In the genomic region with DNA sequence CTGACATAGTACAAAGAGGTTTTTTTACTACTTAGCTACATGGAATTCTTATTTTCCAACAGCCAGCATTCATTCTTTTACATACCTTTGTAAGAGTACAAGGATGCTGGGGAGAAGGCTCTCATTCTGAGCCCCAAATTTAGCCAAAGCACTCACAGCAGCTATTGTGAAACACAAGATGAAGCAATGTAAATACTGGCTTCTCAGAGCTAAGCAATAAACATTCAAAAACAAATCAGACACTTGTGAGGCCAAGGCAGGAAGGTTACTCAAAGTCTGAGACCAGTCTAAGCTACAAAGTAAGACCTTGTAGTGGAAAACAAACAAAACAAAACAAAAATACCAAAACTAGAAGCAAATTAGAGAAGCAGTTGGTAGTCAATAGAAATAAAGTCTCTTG, we compare ENCODE assay signal across 24 mouse cellular contexts.
"Had no signal": no experiment of that assay in that cellular context is flagged by ENCODE, and none has a peak within 500 bp of the region (broad histone marks: within the 10 kb centered on the region; RNA-seq: fewer than 3 reads in every experiment).

No protein-coding gene starts in this region.

- H3K9me3 ChIP-seq: heart, embryonic 10.5 days; heart, embryonic 12.5 days; hindbrain, embryonic 13.5 days; hindbrain, embryonic 15.5 days; kidney, embryonic 15.5 days; limb, embryonic 13.5 days; limb, embryonic 15.5 days had no signal

- ATAC-seq: hindbrain, postnatal 0 days; intestine, embryonic 16.5 days had no signal

- H3K4me1 ChIP-seq: heart, embryonic 10.5 days; heart, embryonic 12.5 days; hindbrain, embryonic 13.5 days; hindbrain, embryonic 15.5 days; kidney, embryonic 15.5 days; limb, embryonic 15.5 days had no signal

- H3K4me2 ChIP-seq: heart, embryonic 12.5 days; hindbrain, embryonic 13.5 days; hindbrain, embryonic 15.5 days; kidney, embryonic 15.5 days; limb, embryonic 13.5 days; limb, embryonic 15.5 days; liver, embryonic 11.5 days had no signal

- H3K9ac ChIP-seq: heart, embryonic 12.5 days; hindbrain, embryonic 13.5 days; hindbrain, embryonic 15.5 days; kidney, embryonic 15.5 days; limb, embryonic 13.5 days; limb, embryonic 15.5 days had no signal

- H3K4me3 ChIP-seq: gastrocnemius, adult 2 months; heart, embryonic 10.5 days; heart, embryonic 12.5 days; hindbrain, embryonic 13.5 days; hindbrain, embryonic 15.5 days; kidney, embryonic 15.5 days; limb, embryonic 13.5 days; limb, embryonic 15.5 days had no signal

- H3K27ac ChIP-seq: gastrocnemius, adult 2 months; heart, embryonic 10.5 days; hindbrain, embryonic 13.5 days; hindbrain, embryonic 15.5 days; hindbrain, postnatal 0 days; kidney, embryonic 15.5 days; kidney, postnatal 0 days; limb, embryonic 13.5 days; limb, embryonic 15.5 days had no signal

- H3K27me3 ChIP-seq: heart, embryonic 12.5 days; hindbrain, embryonic 13.5 days; hindbrain, embryonic 15.5 days; kidney, embryonic 15.5 days; limb, embryonic 13.5 days; limb, embryonic 15.5 days had no signal

- DNase-seq: gastrocnemius, adult 2 months; gastrocnemius, postnatal 10 days; gastrocnemius, postnatal 25 days; heart, adult 18-20 months; heart, postnatal 10 days; kidney, adult 11 months; kidney, adult 2 months; kidney, adult 9 months; kidney, postnatal 14 days; kidney, postnatal 36 days; layer of hippocampus, adult 9-11 months; layer of hippocampus, postnatal 36 days; left cerebral cortex, postnatal 4 days had no signal

- H3K36me3 ChIP-seq: limb, embryonic 15.5 days had no signal
